Mouse (Mus musculus) hematopoietic multipotent progenitor cell, adult 10-12 weeks (in vitro differentiated cells): ENCODE data around the gene Gm10277. TPM values are rescaled to one million over a fixed set of nuclear protein-coding genes. Genes with fewer than 3 reads are reported as not detected.

Experiments
- polyA plus RNA-seq: library from polyadenylated mRNA; stranded (reverse); fragments of >175 nt; gene quantifications from 2 replicates; pipeline ENCODE4 v1.2.3, GENCODE M21; 2012; ENCODE audit warnings: low replicate concordance

Gm10277 gene
- not detected in 2 replicates for polyA plus RNA-seq

DNA sequence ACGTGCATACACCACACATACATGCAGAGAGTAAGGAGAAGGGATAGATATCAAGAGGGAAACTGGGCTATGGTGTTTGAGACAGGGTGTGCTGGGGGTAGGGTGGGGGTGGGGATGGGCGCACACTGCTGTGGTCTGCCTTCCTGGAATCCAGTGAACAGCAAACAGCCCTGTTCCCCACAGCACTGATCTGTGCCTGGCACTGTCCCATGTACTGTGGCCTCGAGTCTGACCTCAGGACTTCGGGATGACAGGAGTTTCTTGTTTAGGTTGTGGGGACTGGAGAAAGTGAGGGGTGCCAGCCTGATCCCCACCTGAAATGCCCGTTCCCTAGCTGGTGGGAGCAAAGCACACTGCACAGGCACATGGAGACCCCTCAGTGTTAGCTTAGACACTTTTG is at the start of gene Gm10277:
Gene Gm10277 (minus strand): TSS at position 41 of the 400 bp plus-strand sequence.

DNA sequence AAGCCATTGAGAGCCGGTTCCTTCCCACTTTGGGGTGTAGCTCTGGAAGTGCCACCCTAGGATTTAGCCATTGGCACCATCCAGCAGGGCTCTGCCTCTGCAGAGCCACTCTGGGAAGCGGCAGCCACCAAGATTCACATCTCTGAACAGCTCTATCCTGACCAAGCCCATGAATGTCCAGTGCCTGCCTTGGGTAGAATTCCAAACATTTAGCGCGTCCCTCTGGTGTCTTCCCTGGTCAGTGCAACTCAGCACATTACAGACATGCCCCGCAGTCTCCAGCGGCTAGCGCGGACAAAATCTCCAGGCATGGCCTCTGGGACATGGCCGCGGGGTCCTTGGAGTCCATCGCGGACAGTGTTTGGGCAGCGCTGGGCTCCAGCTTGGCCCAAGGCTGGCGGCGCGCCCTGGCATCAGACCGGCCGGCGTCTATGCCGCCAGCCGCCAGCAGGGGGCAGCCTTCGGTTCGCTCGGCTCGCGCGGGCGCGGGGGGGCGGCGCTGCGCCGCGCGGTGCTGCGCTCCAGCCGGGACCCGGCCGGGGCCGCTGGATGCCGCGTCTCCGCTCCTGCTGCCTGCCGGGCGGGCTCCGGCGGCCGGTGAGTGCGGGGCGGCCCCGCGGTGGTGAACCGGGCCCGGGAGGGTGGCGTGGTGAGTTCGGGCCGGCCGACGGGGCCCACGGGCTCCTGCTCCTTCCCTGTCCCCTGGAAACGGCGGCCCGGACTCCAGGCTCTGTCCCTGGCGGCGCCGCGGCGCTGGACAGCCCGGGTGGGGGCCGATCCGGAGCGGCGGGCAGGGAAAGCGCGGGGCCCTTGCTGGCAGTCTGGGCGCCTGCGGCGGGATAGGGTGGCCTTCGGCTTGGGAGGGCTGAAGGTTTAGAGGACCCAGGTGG is 24.5 kb downstream of the Gm10277 start, which contains the start of gene Myo18a:
Gene Myo18a (plus strand): TSS at position 464 of the 890 bp plus-strand sequence.

Other genes with a start within 250 kb of the Gm10277 start
- gene Taok1, start 179.9 kb downstream of the Gm10277 start, polyA plus RNA-seq, result 5.1 and 6.8 TPM in 2 replicates
- gene Nufip2, start 101.6 kb downstream of the Gm10277 start, polyA plus RNA-seq, result 40.5 and 56.9 TPM in 2 replicates
- not detected in 2 replicates for gene Cryba1, start 62.5 kb downstream of the Gm10277 start, polyA plus RNA-seq
- gene Myo18a, start 24.5 kb downstream of the Gm10277 start, polyA plus RNA-seq, result 55.5 and 72.9 TPM in 2 replicates
- gene Pipox, start 106.3 kb upstream of the Gm10277 start, polyA plus RNA-seq, result not detected in 2 replicates
- gene Sez6, start 143.1 kb upstream of the Gm10277 start, polyA plus RNA-seq, result not detected in 2 replicates
- gene Phf12, start 195.0 kb upstream of the Gm10277 start, polyA plus RNA-seq, result 181 and 347 TPM in 2 replicates
- gene Dhrs13, start 244.5 kb upstream of the Gm10277 start, polyA plus RNA-seq, result 1.5 and 3.2 TPM in 2 replicates